Mouse (Mus musculus): ENCODE results near the gene Mybpc2. TPM values are rescaled to one million over a fixed set of nuclear protein-coding genes. Genes with fewer than 3 reads are reported as not detected.

Mybpc2 gene
- total RNA-seq, 2 experiments from 2014 or later, result 2,660 to 4,973 TPM

- intact Hi-C loops (cut with DNase I), result no loop called here
- peak; percentile 44 for TF ChIP-seq CTCF (IDR thresholded peaks at IDR 0.05)
- Histone ChIP-seq H3K27ac (no peak overlapping the region), H3K4me3 (no peak overlapping the region)
- peak; percentile 62 for DNase-seq
These were observed 62.0 kb downstream of the Mybpc2 start for GRCm38 (mm10) chr7:44462218-44463055.

DNA sequence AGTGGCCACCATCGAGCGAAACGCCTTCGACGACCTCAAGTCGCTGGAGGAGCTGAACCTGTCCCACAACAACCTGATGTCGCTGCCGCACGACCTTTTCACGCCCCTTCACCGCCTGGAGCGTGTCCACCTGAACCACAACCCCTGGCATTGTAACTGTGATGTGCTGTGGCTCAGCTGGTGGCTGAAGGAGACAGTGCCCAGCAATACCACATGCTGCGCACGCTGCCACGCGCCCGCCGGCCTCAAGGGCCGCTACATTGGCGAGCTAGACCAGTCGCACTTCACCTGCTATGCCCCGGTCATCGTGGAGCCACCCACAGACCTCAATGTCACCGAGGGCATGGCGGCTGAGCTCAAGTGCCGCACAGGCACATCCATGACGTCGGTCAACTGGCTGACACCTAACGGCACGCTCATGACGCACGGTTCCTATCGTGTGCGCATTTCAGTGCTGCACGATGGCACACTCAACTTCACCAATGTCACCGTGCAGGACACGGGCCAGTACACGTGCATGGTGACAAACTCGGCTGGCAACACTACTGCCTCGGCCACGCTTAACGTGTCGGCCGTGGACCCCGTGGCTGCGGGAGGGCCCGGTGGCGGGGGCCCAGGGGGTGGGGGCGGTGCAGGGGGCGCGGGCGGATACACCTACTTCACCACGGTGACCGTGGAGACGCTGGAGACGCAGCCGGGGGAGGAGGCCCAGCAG, 62.8 kb downstream of the Mybpc2 start:
- H3K4me3 ChIP-seq, result no peak overlapping the region
- no peak for TF ChIP-seq CTCF (IDR thresholded peaks at IDR 0.05)
- intact Hi-C loops (cut with DNase I), result no loop called here

DNA sequence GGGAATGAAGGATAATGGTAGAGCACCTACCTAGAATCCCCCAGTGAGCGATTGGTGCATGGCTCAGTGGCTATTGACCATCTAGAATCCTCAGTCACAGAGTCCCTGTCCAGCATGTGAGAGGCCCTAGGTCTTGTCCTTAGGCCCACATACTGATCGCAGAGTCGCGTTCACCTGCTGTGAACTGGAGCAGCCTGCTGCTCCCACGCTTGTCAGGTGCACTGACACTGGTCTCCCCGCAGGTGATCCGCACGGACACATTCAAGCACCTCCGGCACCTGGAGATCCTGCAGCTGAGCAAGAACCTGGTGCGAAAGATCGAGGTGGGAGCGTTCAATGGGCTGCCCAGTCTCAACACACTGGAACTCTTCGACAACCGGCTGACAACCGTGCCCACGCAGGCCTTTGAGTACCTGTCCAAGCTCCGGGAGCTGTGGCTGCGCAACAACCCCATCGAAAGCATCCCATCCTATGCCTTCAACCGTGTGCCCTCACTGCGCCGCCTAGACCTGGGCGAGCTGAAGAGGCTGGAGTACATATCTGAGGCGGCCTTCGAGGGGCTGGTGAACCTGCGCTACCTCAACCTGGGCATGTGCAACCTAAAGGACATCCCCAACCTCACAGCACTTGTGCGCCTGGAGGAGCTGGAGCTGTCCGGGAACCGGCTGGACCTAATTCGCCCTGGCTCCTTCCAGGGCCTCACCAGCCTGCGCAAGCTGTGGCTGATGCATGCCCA, 63.5 kb downstream of the Mybpc2 start:
- H3K4me3 ChIP-seq, result no peak overlapping the region
- intact Hi-C loops (cut with DNase I), result no loop called here
- no peak for DNase-seq
- TF ChIP-seq CTCF (IDR thresholded peaks at IDR 0.05), result no peak
- H3K27ac ChIP-seq, result no peak overlapping the region

More for the DNA sequence above, 62.8 kb downstream of the Mybpc2 start:
- H3K27ac ChIP-seq, result no peak overlapping the region
- DNase-seq, result no peak

DNA sequence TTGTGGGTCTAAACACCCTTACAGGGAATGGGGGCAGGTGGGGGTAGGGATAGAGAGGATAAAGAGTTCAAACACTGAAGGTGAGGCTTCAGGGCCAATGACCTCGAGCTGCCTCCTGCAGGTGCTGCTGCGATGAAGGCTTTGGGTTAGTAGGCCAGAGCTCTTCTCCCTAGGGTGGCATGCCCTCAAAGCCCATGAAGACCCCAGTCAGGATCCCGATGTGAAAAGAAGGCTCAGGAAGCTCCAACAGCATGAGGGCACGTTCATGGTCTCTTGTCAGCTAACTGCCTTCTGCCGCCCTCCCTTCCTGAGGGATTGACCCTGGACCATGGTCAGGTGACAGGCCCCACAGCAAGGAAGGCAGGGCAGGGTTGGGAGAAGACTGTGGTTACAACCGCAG, 64.4 kb downstream of the Mybpc2 start:
- no peak for TF ChIP-seq CTCF (IDR thresholded peaks at IDR 0.05)
- H3K4me3 ChIP-seq, result no peak overlapping the region
- DNase-seq, result no peak
- no peak overlapping the region for H3K27ac ChIP-seq
- intact Hi-C loops (cut with DNase I), result no loop called here

- TF ChIP-seq CTCF (IDR thresholded peaks at IDR 0.05), result no peak
- Histone ChIP-seq H3K4me3 (no peak overlapping the region), H3K27ac (no peak overlapping the region)
- DNase-seq, result no peak
- intact Hi-C loops (cut with DNase I), result no loop called here
These were observed 68.2 kb downstream of the Mybpc2 start for GRCm38 (mm10) chr7:44456302-44456701.

- Histone ChIP-seq H3K4me3 (no peak overlapping the region), H3K27ac (no peak overlapping the region)
- TF ChIP-seq CTCF (IDR thresholded peaks at IDR 0.05), result no peak
- intact Hi-C loops (cut with DNase I), result no loop called here
- no peak for DNase-seq
These were observed 71.2 kb downstream of the Mybpc2 start for GRCm38 (mm10) chr7:44453256-44453655.

Small RNA genes within 50 kb of the gene (microRNA-seq; reads per million reads assigned to microRNA genes)
- gene Mir7052, result not detected
- not detected for gene Mir7053

Other genes with a start within 250 kb of the Mybpc2 start
- gene Clec11a, start 217.8 kb downstream of the Mybpc2 start, total RNA-seq (2021), result 1 to 10 TPM in 1 of 2 experiments, under 1 TPM in 1; 0.59 to 2.2 TPM
- gene Shank1, start 214.4 kb downstream of the Mybpc2 start, total RNA-seq (2021), result under 1 TPM; 0.31 to 0.59 TPM
- gene Syt3, start 140.6 kb downstream of the Mybpc2 start, total RNA-seq (2021), result 1 to 10 TPM; 2.3 to 3.6 TPM
- gene 1700008O03Rik, start 138.8 kb downstream of the Mybpc2 start, total RNA-seq (2021), result not detected
- not detected for gene Lrrc4b, start 95.6 kb downstream of the Mybpc2 start, total RNA-seq (2021)
- not detected for gene Aspdh, start 59.3 kb downstream of the Mybpc2 start, total RNA-seq (2021)
- 10 to 100 TPM; 51.0 to 57.0 TPM for gene Josd2, start 56.7 kb downstream of the Mybpc2 start, total RNA-seq (2021)
- 10 to 100 TPM; 43.6 to 52.2 TPM for gene Emc10, start 28.1 kb downstream of the Mybpc2 start, total RNA-seq (2021)
- gene Fam71e1, start 28.1 kb downstream of the Mybpc2 start, total RNA-seq (2021), result 1 to 10 TPM; 2.4 to 5.5 TPM
- gene Spib, start 7.4 kb upstream of the Mybpc2 start, total RNA-seq (2021), result under 1 TPM in 1 of 2 experiments, not detected in 1; 0.08 TPM
- 1 to 10 TPM; 4.1 to 5.1 TPM for gene Pold1, start 24.2 kb upstream of the Mybpc2 start, total RNA-seq (2021)
- 10 to 100 TPM; 40.6 to 42.7 TPM for gene Nr1h2, start 29.3 kb upstream of the Mybpc2 start, total RNA-seq (2021)
- under 1 TPM in 1 of 2 experiments, not detected in 1; 0.20 TPM for gene Napsa, start 47.7 kb upstream of the Mybpc2 start, total RNA-seq (2021)
- 1 to 10 TPM; 3.0 to 3.6 TPM for gene Kcnc3, start 66.0 kb upstream of the Mybpc2 start, total RNA-seq (2021)
- gene Myh14, start 146.2 kb upstream of the Mybpc2 start, total RNA-seq (2021), result 10 to 100 TPM; 32.0 to 36.7 TPM
- not detected for gene Izumo2, start 184.1 kb upstream of the Mybpc2 start, total RNA-seq (2021)
- 10 to 100 TPM; 17.1 to 22.9 TPM for gene Vrk3, start 223.8 kb upstream of the Mybpc2 start, total RNA-seq (2021)
- gene Zfp473, start 226.4 kb upstream of the Mybpc2 start, total RNA-seq (2021), result under 1 TPM in 1 of 2 experiments, not detected in 1; 0.11 TPM

Measured in gastrocnemius, adult 2 months (tissue).